Mouse (Mus musculus) left cerebral cortex, adult 6 months (tissue): ENCODE data around the gene Btbd35f20. TPM values are rescaled to one million over a fixed set of nuclear protein-coding genes. Genes with fewer than 3 reads are reported as not detected.

Experiments used
- long read RNA-seq, 2 experiments: library from polyadenylated mRNA; unstranded; transcript quantifications; one replicate each; pipeline ENCODE4 v2.0.0; 2019 to 2020
- polyA plus RNA-seq: library from polyadenylated mRNA; unstranded; fragments of <200 nt; fragmentation: Nextera tagmentation; gene quantifications from 2 replicates; pipeline ENCODE4 v1.2.3, GENCODE M21; 2021

The Btbd35f20 gene
- not detected in 2 replicates for polyA plus RNA-seq
- long read RNA-seq, experiment 1: 0 reads
- long read RNA-seq, experiment 2: 0 reads

DNA sequence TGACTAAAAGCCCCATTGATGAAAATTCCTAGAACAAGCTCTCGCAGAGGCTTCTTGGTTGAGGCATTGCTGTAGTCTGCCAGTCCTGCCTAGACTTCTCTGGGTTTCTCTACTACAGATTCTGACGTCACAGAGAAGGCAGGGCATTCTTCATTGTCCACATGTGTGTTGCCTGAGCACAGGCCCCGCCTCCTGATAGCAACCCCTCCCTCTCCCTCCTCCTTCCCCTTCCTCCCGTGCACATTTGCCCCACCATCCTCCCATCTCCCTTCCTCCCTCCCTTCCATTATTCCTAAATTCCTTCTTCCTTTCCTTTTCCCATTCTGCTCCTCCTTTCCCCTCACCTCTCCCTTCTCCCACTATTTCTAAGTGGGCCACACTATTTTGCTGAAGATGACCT is at the start of gene Btbd35f20:
TSS of gene Btbd35f20 (minus strand) at position 101 of the 400 bp plus-strand sequence.

Other genes starting within 250 kb of the Btbd35f20 start
- not detected in 2 replicates for gene Btbd35f28, start 94.7 kb downstream of the Btbd35f20 start, polyA plus RNA-seq
- gene Btbd35f17, start 79.4 kb upstream of the Btbd35f20 start, polyA plus RNA-seq: not detected in 2 replicates